Mouse (Mus musculus): ENCODE results near the gene Gnai2. TPM values are rescaled to one million over a fixed set of nuclear protein-coding genes. Genes with fewer than 3 reads are reported as not detected.
A peak's percentile ranks its signal among the peaks of the same experiment; 100 is the strongest.

Gnai2 gene
- total RNA-seq (2021): 100 to 1,000 TPM; 229 to 244 TPM

DNA sequence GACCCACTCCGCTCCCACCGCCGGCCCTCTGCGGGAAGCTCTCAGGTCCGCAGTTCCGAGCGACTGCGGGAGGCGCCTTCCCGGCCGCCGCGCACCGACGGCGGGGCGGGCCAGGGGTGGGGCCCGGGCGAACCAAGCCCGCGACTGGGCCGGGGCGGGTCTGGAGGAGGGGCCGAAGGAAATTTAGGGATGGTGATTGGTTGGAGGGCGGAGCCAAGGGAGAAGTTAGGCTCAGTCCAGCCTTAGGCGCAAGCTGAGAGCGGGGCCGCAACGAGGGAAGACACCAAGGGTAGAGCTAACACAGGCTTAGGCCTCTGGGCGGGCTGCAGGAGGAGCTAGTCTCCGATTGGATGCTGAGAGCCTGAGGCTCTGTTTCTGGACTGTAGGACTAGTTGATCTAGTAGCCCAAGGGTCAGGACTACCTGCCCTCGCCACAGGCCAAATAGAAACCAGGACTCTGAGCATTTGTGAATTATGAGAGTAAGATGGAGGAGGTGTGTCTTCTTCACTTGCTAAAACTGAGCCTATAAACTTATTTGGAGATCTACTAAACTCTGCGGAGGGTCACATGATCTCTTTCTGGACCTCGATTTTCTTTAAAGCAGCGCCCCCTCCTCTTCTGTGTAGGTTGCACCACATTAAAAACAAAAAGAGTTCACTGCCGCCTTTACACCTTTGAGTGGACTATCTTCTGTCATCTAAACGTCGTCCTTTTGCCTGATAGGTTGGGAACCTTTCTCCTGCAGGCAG lies at the start of gene Gnai2:
Gene Gnai2 (minus strand): TSS at position 89 of the 750 bp plus-strand sequence.
- intact Hi-C loops (cut with DNase I): no loop called here
- peak; percentile 89 to 97 for DNase-seq (ENCODE audit: extremely low spot score in 1 of 2, low spot score in 2 of 2)

- intact Hi-C loops (cut with DNase I): no loop called here
- no peak for DNase-seq (ENCODE audit: extremely low spot score in 1 of 2, low spot score in 2 of 2)
Observed at GRCm38 (mm10) chr9:107682405-107682804, 47.2 kb upstream of the Gnai2 start.

- intact Hi-C loops (cut with DNase I): loop anchor here (5.0 kb wide), 1 partner anchor 77 kb away; no protein-coding TSS in a partner anchor
- DNase-seq (ENCODE audit: extremely low spot score in 1 of 2, low spot score in 2 of 2): no peak
Observed at GRCm38 (mm10) chr9:107679501-107679900, 44.3 kb upstream of the Gnai2 start, which contains the start of gene Gnat1. TSS of gene Gnat1 (minus strand) at chr9:107679712.

DNA sequence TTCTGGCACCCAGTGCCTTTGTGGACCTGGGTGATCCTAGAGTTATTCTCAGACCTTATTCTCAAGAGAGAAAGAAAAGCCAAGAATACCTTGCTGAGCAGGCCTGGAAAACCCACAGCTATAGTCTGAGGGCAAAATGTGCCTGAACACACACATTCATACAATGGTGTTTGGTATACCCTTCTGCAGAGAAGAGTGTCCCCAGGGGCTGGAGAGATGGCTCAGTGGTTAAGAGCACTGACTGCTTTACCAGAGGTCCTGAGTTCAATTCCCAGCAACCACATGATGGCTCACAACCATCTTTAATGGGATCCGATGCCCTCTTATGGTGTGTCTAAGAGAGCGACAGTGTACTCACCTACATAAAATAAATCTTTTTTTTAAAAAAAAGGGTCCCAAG lies 43.7 kb upstream of the Gnai2 start:
- intact Hi-C loops (cut with DNase I): loop anchor here (5.0 kb wide), 1 partner anchor 77 kb away; no protein-coding TSS in a partner anchor
- no peak for DNase-seq (ENCODE audit: extremely low spot score in 1 of 2, low spot score in 2 of 2)

- intact Hi-C loops (cut with DNase I): loop anchor here (5.0 kb wide), 1 partner anchor 76 kb away; no protein-coding TSS in a partner anchor
- peak; percentile 71 to 83 for DNase-seq (ENCODE audit: extremely low spot score in 1 of 2, low spot score in 2 of 2)
Observed at GRCm38 (mm10) chr9:107677819-107678526, 42.8 kb upstream of the Gnai2 start.

DNA sequence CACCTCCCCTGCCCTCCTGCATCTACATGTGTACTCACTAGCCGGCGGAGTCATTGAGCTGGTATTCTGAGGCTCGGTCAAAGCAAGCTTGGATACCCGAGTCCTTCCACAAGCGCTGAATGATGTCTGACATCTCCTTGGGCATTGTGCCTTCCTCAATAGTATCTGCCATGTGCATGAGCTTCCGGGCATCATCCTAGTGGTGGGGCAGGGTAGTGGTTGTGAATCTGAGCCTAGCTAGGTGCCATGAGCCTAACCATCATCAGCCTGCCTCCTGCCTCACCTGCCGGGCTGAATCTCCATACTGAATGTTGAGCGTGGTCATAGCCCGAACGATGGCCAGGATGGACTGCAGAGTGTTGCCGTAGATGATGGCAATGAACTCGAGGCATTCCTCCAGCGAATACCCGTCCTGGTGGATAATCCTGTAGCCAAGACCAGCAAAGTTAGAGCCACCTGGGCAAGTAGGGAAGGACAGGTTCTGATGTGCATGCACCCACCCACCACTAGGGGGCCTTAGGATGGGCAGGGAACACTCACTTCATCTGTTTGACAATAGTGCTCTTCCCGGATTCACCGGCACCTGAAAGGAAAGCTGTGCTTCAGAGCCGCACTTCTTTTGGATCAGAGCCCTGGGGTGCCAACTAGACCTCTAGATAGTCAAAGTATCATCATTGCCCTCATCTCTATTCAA lies 42.1 kb upstream of the Gnai2 start:
- DNase-seq (ENCODE audit: extremely low spot score in 1 of 2, low spot score in 2 of 2): no peak
- intact Hi-C loops (cut with DNase I): loop anchor here (5.0 kb wide), 1 partner anchor 75 kb away; no protein-coding TSS in a partner anchor

GRCm38 (mm10) chr9:107676302-107676701 lies 41.1 kb upstream of the Gnai2 start:
- intact Hi-C loops (cut with DNase I): loop anchor here (1.0 to 5.0 kb wide), 2 partner anchors 31 to 74 kb away; no protein-coding TSS in a partner anchor
- no peak for DNase-seq (ENCODE audit: extremely low spot score in 1 of 2, low spot score in 2 of 2)

DNA sequence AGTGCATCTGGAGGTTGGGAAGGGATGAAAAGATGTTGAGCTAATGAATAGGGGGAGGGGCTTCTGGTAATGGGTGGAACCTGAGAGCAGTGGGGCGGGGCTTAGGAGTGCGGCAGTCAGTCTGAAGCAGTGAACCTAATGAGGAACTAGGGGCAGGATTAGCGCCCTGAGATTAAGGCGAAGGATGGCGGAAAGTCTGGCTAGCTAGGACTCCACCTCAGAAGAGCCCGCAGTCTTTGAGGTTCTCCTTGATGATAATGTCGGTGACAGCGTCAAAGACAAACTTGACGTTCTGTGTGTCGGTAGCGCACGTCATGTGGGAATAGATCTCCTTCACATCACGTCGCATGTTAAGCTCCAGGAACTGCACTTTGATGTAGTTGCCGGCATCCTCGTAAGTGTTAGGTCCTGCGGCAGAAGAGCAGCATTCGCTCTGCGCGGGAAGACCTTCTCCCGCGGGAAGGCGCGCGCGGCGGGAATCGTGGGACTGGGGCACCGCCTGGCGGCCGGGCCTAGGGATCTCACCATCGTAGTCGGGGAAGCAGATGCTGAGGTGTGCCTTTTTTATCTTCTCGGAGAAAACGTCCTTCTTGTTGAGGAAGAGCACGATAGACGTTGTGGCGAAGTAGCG lies 40.6 kb upstream of the Gnai2 start:
- peak; percentile 73 to 88 for DNase-seq (ENCODE audit: extremely low spot score in 1 of 2, low spot score in 2 of 2)
- intact Hi-C loops (cut with DNase I): loop anchor here (1.0 to 5.0 kb wide), 2 partner anchors 30 to 73 kb away; no protein-coding TSS in a partner anchor

- no peak for DNase-seq (ENCODE audit: extremely low spot score in 1 of 2, low spot score in 2 of 2)
- intact Hi-C loops (cut with DNase I): loop anchor here (5.0 kb wide), 1 partner anchor 73 kb away; no protein-coding TSS in a partner anchor
Observed at GRCm38 (mm10) chr9:107674609-107675429, 39.7 kb upstream of the Gnai2 start.

GRCm38 (mm10) chr9:107670259-107670658 lies 35.1 kb upstream of the Gnai2 start:
- no peak for DNase-seq (ENCODE audit: extremely low spot score in 1 of 2, low spot score in 2 of 2)
- intact Hi-C loops (cut with DNase I): no loop called here

DNA sequence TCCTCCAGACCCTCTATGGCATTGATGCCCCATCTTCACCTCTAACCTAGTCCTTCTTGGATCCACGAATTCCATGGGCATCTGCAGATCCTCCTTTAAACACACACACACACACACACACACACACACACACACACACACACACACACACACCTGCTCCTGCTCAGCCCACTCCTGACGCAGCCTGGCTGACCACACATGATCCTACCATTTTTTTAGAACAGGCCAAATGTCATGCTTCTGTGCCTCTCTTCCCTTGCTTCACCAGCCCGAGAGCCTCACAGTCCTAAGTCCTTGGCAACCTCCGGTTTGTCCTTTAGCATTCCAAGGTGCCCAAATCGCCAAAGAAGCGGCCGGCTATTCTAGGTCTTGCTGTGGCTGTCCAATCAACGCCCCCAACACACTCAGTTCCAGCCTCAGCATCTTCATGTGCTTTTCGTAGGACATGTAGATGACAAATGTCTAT lies 34.3 kb upstream of the Gnai2 start, which contains the start of gene Slc38a3:
Gene Slc38a3 (minus strand): TSS at position 51 of the 466 bp plus-strand sequence.
- intact Hi-C loops (cut with DNase I): no loop called here
- no peak for DNase-seq (ENCODE audit: extremely low spot score in 1 of 2, low spot score in 2 of 2)

- intact Hi-C loops (cut with DNase I): no loop called here
Observed at GRCm38 (mm10) chr9:107668916-107669315, 33.7 kb upstream of the Gnai2 start.

DNA sequence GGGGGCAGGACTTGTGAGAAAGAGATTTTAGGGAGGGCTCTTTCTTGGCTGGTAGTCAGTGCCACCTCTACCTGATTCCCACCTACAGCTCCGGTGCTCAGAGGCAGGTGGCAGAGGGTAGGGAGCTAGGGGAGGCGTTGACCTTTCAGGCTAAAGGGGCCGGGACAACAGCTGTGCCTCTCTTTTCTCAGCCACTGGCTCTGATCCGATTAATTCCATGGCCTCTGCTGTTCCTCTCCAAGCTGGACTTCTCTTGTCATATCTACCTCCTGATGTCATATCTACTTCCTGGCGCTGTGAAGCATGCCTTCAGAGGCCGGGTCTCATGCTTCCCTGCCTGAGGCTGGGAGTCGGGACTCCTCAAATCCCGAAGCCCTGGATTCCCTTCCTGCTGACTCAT lies 32.8 kb upstream of the Gnai2 start:
- intact Hi-C loops (cut with DNase I): no loop called here
- DNase-seq (ENCODE audit: extremely low spot score in 1 of 2, low spot score in 2 of 2): no peak

More at GRCm38 (mm10) chr9:107668916-107669315, 33.7 kb upstream of the Gnai2 start:
- DNase-seq (ENCODE audit: extremely low spot score in 1 of 2, low spot score in 2 of 2): no peak

GRCm38 (mm10) chr9:107667219-107667618 lies 32.1 kb upstream of the Gnai2 start:
- peak in 1 of 2 experiments; percentile 89 for DNase-seq (ENCODE audit: extremely low spot score in 1 of 2, low spot score in 2 of 2)
- intact Hi-C loops (cut with DNase I): no loop called here

- DNase-seq (ENCODE audit: extremely low spot score in 1 of 2, low spot score in 2 of 2): no peak
- intact Hi-C loops (cut with DNase I): no loop called here
Observed at GRCm38 (mm10) chr9:107666751-107667205, 31.6 kb upstream of the Gnai2 start.

- intact Hi-C loops (cut with DNase I): no loop called here
- no peak for DNase-seq (ENCODE audit: extremely low spot score in 1 of 2, low spot score in 2 of 2)
Observed at GRCm38 (mm10) chr9:107665308-107665707, 30.1 kb upstream of the Gnai2 start.

DNA sequence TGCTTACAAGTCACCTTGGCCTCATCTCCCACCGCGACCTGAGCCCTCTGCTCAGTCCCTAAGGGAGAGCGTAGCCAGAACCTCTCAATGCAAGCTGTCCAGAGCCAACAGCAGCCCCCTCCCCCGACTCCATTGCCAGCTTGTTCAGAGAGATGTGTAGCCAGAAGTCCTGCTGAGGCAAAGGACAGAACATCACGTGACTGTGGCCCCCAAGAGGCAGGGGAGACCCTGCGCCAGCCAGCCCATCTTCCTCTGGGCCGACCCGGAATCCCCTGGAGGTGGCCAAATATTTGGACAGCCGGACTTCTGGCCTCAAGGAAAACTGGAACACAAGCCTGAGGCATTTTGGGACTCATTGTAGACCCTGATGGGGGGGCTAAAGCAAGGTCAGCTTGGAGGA lies 28.4 kb upstream of the Gnai2 start:
- intact Hi-C loops (cut with DNase I): no loop called here
- peak in 1 of 2 experiments; percentile 65 for DNase-seq (ENCODE audit: extremely low spot score in 1 of 2, low spot score in 2 of 2)
